Mouse (Mus musculus): ENCODE measurements at regions not wholly inside any gene's neighbourhood (a gene's known extent, or its start where the extent isn't known, plus 50 kb on each side); places are given as distances from the start of the nearest gene placed in this dataset.

DNA sequence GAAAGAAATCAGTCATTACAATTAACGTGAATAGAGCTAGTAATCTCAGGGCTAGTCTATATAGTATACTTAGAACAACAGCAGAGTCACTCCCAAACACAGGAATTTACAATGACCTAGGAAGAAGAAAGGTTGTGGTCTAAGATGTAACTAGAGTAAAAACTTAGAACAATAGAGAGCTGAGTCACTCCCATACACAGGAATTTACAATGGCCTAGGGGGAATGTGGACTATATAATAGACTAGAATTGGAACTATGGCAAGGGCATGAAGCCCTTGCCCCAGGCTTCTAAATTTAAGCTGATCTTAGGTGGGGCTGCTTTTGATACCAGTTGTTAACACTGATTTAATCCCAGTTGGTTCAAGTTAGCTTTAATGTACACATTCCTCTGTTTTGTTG is 1956.9 kb upstream of the Cdh20 start:
- 0 out of 2 replicates have a peak, but pooled peaks cover 4% of the 10 kb centered on the region for H3K9me3 ChIP-seq
- no peaks in the 10 kb centered on the region for H3K27me3 ChIP-seq (ENCODE audit: insufficient read depth, poor library complexity, severe bottlenecking)
- no peaks in the 10 kb centered on the region for H3K4me1 ChIP-seq (replicated peaks)
- no peaks in the 10 kb centered on the region for H3K36me3 ChIP-seq
- DNase-seq (ENCODE audit: low spot score): no peak
- no peak overlapping the region for H3K4me3 ChIP-seq
- no peak overlapping the region for H3K27ac ChIP-seq
- WGBS: 76% methylated on average over 1 of the region's 1 CpGs

GRCm38 (mm10) chr1:102825056-102825455 is 1943.3 kb upstream of the Cdh20 start:
- WGBS: 25% methylated on average over 9 of the region's 9 CpGs
- no peak overlapping the region for H3K4me3 ChIP-seq
- no peak overlapping the region for H3K27ac ChIP-seq
- no peaks in the 10 kb centered on the region for H3K4me1 ChIP-seq (replicated peaks)
- no peaks in the 10 kb centered on the region for H3K27me3 ChIP-seq (ENCODE audit: insufficient read depth, poor library complexity, severe bottlenecking)
- H3K9me3 ChIP-seq: no peaks in the 10 kb centered on the region
- no peaks in the 10 kb centered on the region for H3K36me3 ChIP-seq
- DNase-seq (ENCODE audit: low spot score): peak; percentile 3

DNA sequence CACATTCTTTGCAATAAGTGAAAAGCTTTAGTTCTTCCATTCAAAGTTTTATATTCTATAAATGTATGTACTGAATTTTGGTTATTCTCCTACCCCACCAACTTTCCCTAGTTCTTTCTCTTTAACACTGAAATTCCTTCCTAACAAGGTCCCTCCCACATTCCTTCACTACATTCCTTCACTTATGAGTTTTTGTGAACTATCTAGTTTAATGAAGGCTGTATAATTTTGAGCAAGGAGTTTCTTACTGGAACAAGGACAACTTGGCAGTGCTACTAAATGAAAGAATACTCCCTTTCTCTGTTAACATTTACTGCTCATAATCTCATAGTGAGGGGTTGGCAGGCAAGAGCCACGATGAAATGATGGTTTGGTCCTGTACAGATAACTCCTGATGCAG is 1905.9 kb upstream of the Cdh20 start:
- no peaks in the 10 kb centered on the region for H3K9me3 ChIP-seq
- WGBS: 74% methylated on average over 1 of the region's 1 CpGs
- no peaks in the 10 kb centered on the region for H3K36me3 ChIP-seq
- no peaks in the 10 kb centered on the region for H3K27me3 ChIP-seq (ENCODE audit: insufficient read depth, poor library complexity, severe bottlenecking)
- H3K4me3 ChIP-seq: no peak overlapping the region
- no peak overlapping the region for H3K27ac ChIP-seq
- no peak for DNase-seq (ENCODE audit: low spot score)
- H3K4me1 ChIP-seq (replicated peaks): no peaks in the 10 kb centered on the region

DNA sequence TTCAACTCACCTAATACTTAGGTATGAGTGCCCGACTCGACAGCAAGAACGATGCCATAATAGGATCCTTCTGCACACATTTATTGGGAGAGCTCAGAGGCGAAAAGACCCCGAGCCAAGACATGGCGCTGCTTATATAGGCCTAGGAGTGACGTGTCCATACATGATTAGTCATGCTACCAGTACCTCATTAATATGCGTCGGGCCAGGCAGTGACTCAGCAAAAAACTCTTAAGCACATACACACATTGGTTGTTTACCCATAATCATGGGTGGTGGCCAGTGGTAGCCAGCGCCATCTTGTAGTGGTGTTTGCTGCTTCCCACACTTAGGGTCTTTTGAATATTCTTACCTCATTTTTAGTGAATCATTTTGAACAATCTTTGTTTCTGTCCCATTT is 1889.2 kb upstream of the Cdh20 start:
- H3K4me3 ChIP-seq: no peak overlapping the region
- 92% methylated on average over 10 of the region's 10 CpGs for WGBS
- H3K27ac ChIP-seq: no peak overlapping the region
- no peaks in the 10 kb centered on the region for H3K9me3 ChIP-seq
- H3K4me1 ChIP-seq (replicated peaks): no peaks in the 10 kb centered on the region
- no peaks in the 10 kb centered on the region for H3K36me3 ChIP-seq
- H3K27me3 ChIP-seq (ENCODE audit: insufficient read depth, poor library complexity, severe bottlenecking): no peaks in the 10 kb centered on the region
- no peak for DNase-seq (ENCODE audit: low spot score)

DNA sequence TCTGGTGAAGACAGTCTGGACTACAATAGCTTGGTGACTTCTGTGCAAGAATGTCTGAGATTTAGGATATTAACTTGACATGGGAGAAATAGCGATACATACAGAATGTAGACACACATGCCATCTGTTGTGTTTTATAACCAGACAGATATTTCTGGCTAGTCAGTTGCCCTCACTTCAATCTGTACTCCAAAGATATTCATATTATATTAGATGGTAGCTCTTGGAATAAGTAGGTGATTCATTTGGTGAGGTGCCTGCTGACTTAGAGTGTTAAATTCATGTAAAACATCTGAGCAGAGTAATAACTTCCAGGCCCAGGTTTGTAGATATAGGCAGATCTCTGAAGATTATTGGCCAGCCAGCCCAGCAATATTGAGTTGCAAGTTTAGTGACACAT is 1869.2 kb upstream of the Cdh20 start:
- H3K27me3 ChIP-seq (ENCODE audit: insufficient read depth, poor library complexity, severe bottlenecking): no peaks in the 10 kb centered on the region
- no peaks in the 10 kb centered on the region for H3K4me1 ChIP-seq (replicated peaks)
- H3K4me3 ChIP-seq: no peak overlapping the region
- no peak for DNase-seq (ENCODE audit: low spot score)
- WGBS: 86% methylated on average over 1 of the region's 1 CpGs
- no peaks in the 10 kb centered on the region for H3K36me3 ChIP-seq
- H3K9me3 ChIP-seq: no peaks in the 10 kb centered on the region
- H3K27ac ChIP-seq: no peak overlapping the region

- Histone ChIP-seq H3K4me1 (replicated peaks) (no peaks in the 10 kb centered on the region), H3K27me3 (ENCODE audit: insufficient read depth, poor library complexity, severe bottlenecking) (no peaks in the 10 kb centered on the region), H3K4me3 (no peak overlapping the region), H3K27ac (no peak overlapping the region), H3K9me3 (no peaks in the 10 kb centered on the region), H3K36me3 (no peaks in the 10 kb centered on the region)
- no peak for DNase-seq (ENCODE audit: low spot score)
Measured at GRCm38 (mm10) chr1:102923150-102923549, 1845.2 kb upstream of the Cdh20 start.
